Mouse (Mus musculus) right cerebral cortex, adult 18-20 months (tissue): Measurements from ENCODE around the gene Kdr.
A peak's percentile ranks its signal among the peaks of the same experiment; 100 is the strongest.
"Not testable (repeated sequence)": the region's sequence is repeated elsewhere in the genome, so short reads cannot be mapped to it uniquely, and the experiment has no call there.

ENCODE experiments used
- DNase-seq: peaks from one replicate; pipeline ENCODE4 v3.0.0; 2022; ENCODE audit warnings: mixed read lengths

Kdr gene

GRCm38 (mm10) chr5:75956526-75956925, 21.7 kb downstream of the Kdr start:
- DNase-seq: no peak

- no peak for DNase-seq
Observed at GRCm38 (mm10) chr5:75955876-75956275, 22.4 kb downstream of the Kdr start.

GRCm38 (mm10) chr5:75954778-75955330, 23.4 kb downstream of the Kdr start:
- DNase-seq: peak; percentile 28

GRCm38 (mm10) chr5:75954218-75954617, 24.0 kb downstream of the Kdr start:
- no peak for DNase-seq

- DNase-seq: no peak
Observed at GRCm38 (mm10) chr5:75952131-75952795, 26.0 kb downstream of the Kdr start.

- no peak for DNase-seq
Observed at GRCm38 (mm10) chr5:75950866-75951265, 27.4 kb downstream of the Kdr start.

GRCm38 (mm10) chr5:75945394-75945793, 32.9 kb downstream of the Kdr start:
- DNase-seq: no peak

- no peak for DNase-seq
Observed at GRCm38 (mm10) chr5:75943301-75943700, 35.0 kb downstream of the Kdr start.

- DNase-seq: no peak
Observed at GRCm38 (mm10) chr5:75941775-75942580, 36.3 kb downstream of the Kdr start.

- DNase-seq: no peak
Observed at GRCm38 (mm10) chr5:75939144-75939732, 39.0 kb downstream of the Kdr start.

GRCm38 (mm10) chr5:75938012-75938411, 40.2 kb downstream of the Kdr start:
- DNase-seq: no peak

- DNase-seq: no peak
Observed at GRCm38 (mm10) chr5:75936223-75936622, 42.0 kb downstream of the Kdr start.

GRCm38 (mm10) chr5:75935225-75935624, 43.0 kb downstream of the Kdr start:
- no peak for DNase-seq

- DNase-seq: no peak
Observed at GRCm38 (mm10) chr5:75934201-75934600, 44.1 kb downstream of the Kdr start.

- peak; percentile 19 for DNase-seq
Observed at GRCm38 (mm10) chr5:75933521-75934044, 44.7 kb downstream of the Kdr start.

- DNase-seq: not testable (repeated sequence)
Observed at GRCm38 (mm10) chr5:75931458-75931857, 46.8 kb downstream of the Kdr start.

GRCm38 (mm10) chr5:75929960-75930359, 48.3 kb downstream of the Kdr start:
- no peak for DNase-seq

GRCm38 (mm10) chr5:75922677-75923076, 55.6 kb downstream of the Kdr start:
- DNase-seq: no peak

GRCm38 (mm10) chr5:75921730-75922387, 56.4 kb downstream of the Kdr start:
- no peak for DNase-seq

GRCm38 (mm10) chr5:75919601-75920000, 58.7 kb downstream of the Kdr start:
- DNase-seq: no peak

GRCm38 (mm10) chr5:75918139-75918538, 60.1 kb downstream of the Kdr start:
- DNase-seq: no peak

- DNase-seq: no peak
Observed at GRCm38 (mm10) chr5:75917231-75917630, 61.0 kb downstream of the Kdr start.

- no peak for DNase-seq
Observed at GRCm38 (mm10) chr5:75906102-75906501, 72.2 kb downstream of the Kdr start.
